Mouse (Mus musculus): ENCODE measurements at regions not wholly inside any gene's neighbourhood (a gene's known extent, or its start where the extent isn't known, plus 50 kb on each side); places are given as distances from the start of the nearest gene placed in this dataset.
A peak's percentile ranks its signal among the peaks of the same experiment; 100 is the strongest.

- H3K4me1 ChIP-seq (replicated peaks): no peaks in the 10 kb centered on the region
- DNase-seq (ENCODE audit: low spot score): no peak
- WGBS: 51% methylated on average over 1 of the region's 1 CpGs
- no peaks in the 10 kb centered on the region for H3K9me3 ChIP-seq
- H3K27me3 ChIP-seq (ENCODE audit: insufficient read depth, poor library complexity, severe bottlenecking): no peaks in the 10 kb centered on the region
- H3K4me3 ChIP-seq: no peak overlapping the region
- no peak overlapping the region for H3K27ac ChIP-seq
- H3K36me3 ChIP-seq: no peaks in the 10 kb centered on the region
Measured at GRCm38 (mm10) chr6:49523184-49523583, 127.8 kb downstream of the Stk31 start.

- WGBS: 94% methylated on average over 7 of the region's 7 CpGs
- H3K9me3 ChIP-seq: no peaks in the 10 kb centered on the region
- H3K27me3 ChIP-seq (ENCODE audit: insufficient read depth, poor library complexity, severe bottlenecking): no peaks in the 10 kb centered on the region
- no peak for DNase-seq (ENCODE audit: low spot score)
- no peaks in the 10 kb centered on the region for H3K4me1 ChIP-seq (replicated peaks)
- no peak overlapping the region for H3K27ac ChIP-seq
- no peak overlapping the region for H3K4me3 ChIP-seq
- no peaks in the 10 kb centered on the region for H3K36me3 ChIP-seq
Measured at GRCm38 (mm10) chr6:49523696-49524095, 128.3 kb downstream of the Stk31 start.

- H3K27ac ChIP-seq: no peak overlapping the region
Measured at GRCm38 (mm10) chr6:49533956-49534355, 138.6 kb downstream of the Stk31 start.

GRCm38 (mm10) chr6:49534551-49534950 is 139.1 kb downstream of the Stk31 start:
- DNase-seq (ENCODE audit: low spot score): no peak
- H3K4me1 ChIP-seq (replicated peaks): no peaks in the 10 kb centered on the region
- no peaks in the 10 kb centered on the region for H3K9me3 ChIP-seq
- H3K4me3 ChIP-seq: no peak overlapping the region
- H3K36me3 ChIP-seq: no peaks in the 10 kb centered on the region
- 90% methylated on average over 3 of the region's 3 CpGs for WGBS
- H3K27me3 ChIP-seq (ENCODE audit: insufficient read depth, poor library complexity, severe bottlenecking): no peaks in the 10 kb centered on the region
- H3K27ac ChIP-seq: no peak overlapping the region

More at GRCm38 (mm10) chr6:49533956-49534355, 138.6 kb downstream of the Stk31 start:
- WGBS: 96% methylated on average over 9 of the region's 9 CpGs
- no peaks in the 10 kb centered on the region for H3K36me3 ChIP-seq
- no peaks in the 10 kb centered on the region for H3K4me1 ChIP-seq (replicated peaks)
- H3K27me3 ChIP-seq (ENCODE audit: insufficient read depth, poor library complexity, severe bottlenecking): no peaks in the 10 kb centered on the region
- H3K4me3 ChIP-seq: no peak overlapping the region
- no peaks in the 10 kb centered on the region for H3K9me3 ChIP-seq
- DNase-seq (ENCODE audit: low spot score): no peak

GRCm38 (mm10) chr6:49544946-49545345 is 149.5 kb downstream of the Stk31 start:
- WGBS: 91% methylated on average over 7 of the region's 7 CpGs
- Histone ChIP-seq H3K36me3 (no peaks in the 10 kb centered on the region), H3K4me3 (no peak overlapping the region), H3K27ac (no peak overlapping the region), H3K4me1 (replicated peaks) (no peaks in the 10 kb centered on the region), H3K27me3 (ENCODE audit: insufficient read depth, poor library complexity, severe bottlenecking) (no peaks in the 10 kb centered on the region), H3K9me3 (0 out of 2 replicates have a peak, but pooled peaks cover 7% of the 10 kb centered on the region)
- DNase-seq (ENCODE audit: low spot score): no peak

GRCm38 (mm10) chr6:49555069-49555468 is 159.7 kb downstream of the Stk31 start:
- DNase-seq (ENCODE audit: low spot score): no peak
- H3K36me3 ChIP-seq: no peaks in the 10 kb centered on the region
- no peaks in the 10 kb centered on the region for H3K4me1 ChIP-seq (replicated peaks)
- H3K4me3 ChIP-seq: no peak overlapping the region
- H3K27me3 ChIP-seq (ENCODE audit: insufficient read depth, poor library complexity, severe bottlenecking): no peaks in the 10 kb centered on the region
- H3K9me3 ChIP-seq: no peaks in the 10 kb centered on the region
- WGBS: 86% methylated on average over 10 of the region's 10 CpGs
- H3K27ac ChIP-seq: no peak overlapping the region

- Histone ChIP-seq H3K27me3 (ENCODE audit: insufficient read depth, poor library complexity, severe bottlenecking) (no peaks in the 10 kb centered on the region), H3K27ac (no peak overlapping the region), H3K4me1 (replicated peaks) (no peaks in the 10 kb centered on the region), H3K4me3 (no peak overlapping the region), H3K9me3 (no peaks in the 10 kb centered on the region), H3K36me3 (no peaks in the 10 kb centered on the region)
- 84% methylated on average over 1 of the region's 1 CpGs for WGBS
- DNase-seq (ENCODE audit: low spot score): no peak
Measured at GRCm38 (mm10) chr6:49558508-49558907, 163.1 kb downstream of the Stk31 start.

GRCm38 (mm10) chr6:49559112-49559511 is 163.7 kb downstream of the Stk31 start:
- 90% methylated on average over 11 of the region's 11 CpGs for WGBS
- H3K36me3 ChIP-seq: no peaks in the 10 kb centered on the region
- DNase-seq (ENCODE audit: low spot score): no peak
- H3K9me3 ChIP-seq: no peaks in the 10 kb centered on the region
- no peaks in the 10 kb centered on the region for H3K27me3 ChIP-seq (ENCODE audit: insufficient read depth, poor library complexity, severe bottlenecking)
- H3K27ac ChIP-seq: no peak overlapping the region
- no peaks in the 10 kb centered on the region for H3K4me1 ChIP-seq (replicated peaks)
- no peak overlapping the region for H3K4me3 ChIP-seq

GRCm38 (mm10) chr6:49578340-49578739 is 182.9 kb downstream of the Stk31 start:
- 86% methylated on average over 6 of the region's 6 CpGs for WGBS
- no peak for DNase-seq (ENCODE audit: low spot score)
- peaks cover 4% of the 10 kb centered on the region for H3K4me1 ChIP-seq (replicated peaks)
- no peaks in the 10 kb centered on the region for H3K9me3 ChIP-seq
- H3K4me3 ChIP-seq: no peak overlapping the region
- H3K27ac ChIP-seq: no peak overlapping the region
- H3K27me3 ChIP-seq (ENCODE audit: insufficient read depth, poor library complexity, severe bottlenecking): no peaks in the 10 kb centered on the region
- no peaks in the 10 kb centered on the region for H3K36me3 ChIP-seq

GRCm38 (mm10) chr6:49579691-49580090 is 184.3 kb downstream of the Stk31 start:
- whole genome bisulfite sequencing: 76% methylated on average over 4 of the region's 4 CpGs
- Histone ChIP-seq H3K36me3 (no peaks in the 10 kb centered on the region), H3K9me3 (no peaks in the 10 kb centered on the region), H3K4me1 (replicated peaks) (peaks cover 4% of the 10 kb centered on the region), H3K27ac (no peak overlapping the region), H3K4me3 (no peak overlapping the region), H3K27me3 (ENCODE audit: insufficient read depth, poor library complexity, severe bottlenecking) (no peaks in the 10 kb centered on the region)
- no peak for DNase-seq (ENCODE audit: low spot score)

- no peak for DNase-seq (ENCODE audit: low spot score)
- H3K27me3 ChIP-seq (ENCODE audit: insufficient read depth, poor library complexity, severe bottlenecking): no peaks in the 10 kb centered on the region
- no peak overlapping the region for H3K4me3 ChIP-seq
- 71% methylated on average over 8 of the region's 8 CpGs for WGBS
- no peaks in the 10 kb centered on the region for H3K36me3 ChIP-seq
- no peaks in the 10 kb centered on the region for H3K9me3 ChIP-seq
- H3K27ac ChIP-seq: peak overlapping the region; percentile 45
- peaks cover 4% of the 10 kb centered on the region for H3K4me1 ChIP-seq (replicated peaks)
Measured at GRCm38 (mm10) chr6:49582040-49582707, 186.8 kb downstream of the Stk31 start.

GRCm38 (mm10) chr6:49586553-49586952 is 191.1 kb downstream of the Stk31 start:
- no peaks in the 10 kb centered on the region for H3K27me3 ChIP-seq (ENCODE audit: insufficient read depth, poor library complexity, severe bottlenecking)
- H3K4me1 ChIP-seq (replicated peaks): peaks cover 4% of the 10 kb centered on the region
- H3K4me3 ChIP-seq: no peak overlapping the region
- no peaks in the 10 kb centered on the region for H3K36me3 ChIP-seq
- 74% methylated on average over 5 of the region's 5 CpGs for WGBS
- no peak overlapping the region for H3K27ac ChIP-seq
- peaks cover 3% of the 10 kb centered on the region; the same call in 1 of the 2 replicates for H3K9me3 ChIP-seq
- DNase-seq (ENCODE audit: low spot score): no peak

- Histone ChIP-seq H3K4me1 (replicated peaks) (no peaks in the 10 kb centered on the region), H3K27me3 (ENCODE audit: insufficient read depth, poor library complexity, severe bottlenecking) (no peaks in the 10 kb centered on the region), H3K36me3 (no peaks in the 10 kb centered on the region), H3K27ac (no peak overlapping the region), H3K4me3 (no peak overlapping the region), H3K9me3 (peaks cover 3% of the 10 kb centered on the region; the same call in 1 of the 2 replicates)
- 93% methylated on average over 3 of the region's 3 CpGs for WGBS
- no peak for DNase-seq (ENCODE audit: low spot score)
Measured at GRCm38 (mm10) chr6:49588677-49589076, 193.3 kb downstream of the Stk31 start.

Measured in hindbrain, embryonic 10.5 days (tissue).